Mouse (Mus musculus) liver, adult 2 months (tissue): ENCODE data around the gene Golim4.

Experiments used
- CTCF ChIP-seq: fragments of 200-500 bp; IDR thresholded peaks from 2 replicates; pipeline ENCODE4 v1.5.1; 2011; ENCODE audit warnings: low read depth, low read length, control low read depth
- POLR2A ChIP-seq: fragments of 200-500 bp; IDR thresholded peaks from 2 replicates; pipeline ENCODE4 v1.6.1; 2011; ENCODE audit warnings: low read length, control low read depth; ENCODE audit not compliant: insufficient read depth; ENCODE audit errors: extremely low read depth

- TF ChIP-seq POLR2A: no peak
- no peak for TF ChIP-seq CTCF
Measured at GRCm38 (mm10) chr3:76000481-76000880, 43.7 kb upstream of the Golim4 start.
